Mouse (Mus musculus): ENCODE data around the gene Nrg3.
"Not testable (repeated sequence)": the region's sequence is repeated elsewhere in the genome, so short reads cannot be mapped to it uniquely, and the experiment has no call there.

The Nrg3 gene

GRCm38 (mm10) chr14:39191946-39192345, 280.9 kb downstream of the Nrg3 start:
- peak; percentile 23 to 36 for DNase-seq

GRCm38 (mm10) chr14:39173709-39174108, 299.2 kb downstream of the Nrg3 start:
- DNase-seq, result peak; percentile 70

GRCm38 (mm10) chr14:39160140-39160539, 312.7 kb downstream of the Nrg3 start:
- DNase-seq, result no peak

DNA sequence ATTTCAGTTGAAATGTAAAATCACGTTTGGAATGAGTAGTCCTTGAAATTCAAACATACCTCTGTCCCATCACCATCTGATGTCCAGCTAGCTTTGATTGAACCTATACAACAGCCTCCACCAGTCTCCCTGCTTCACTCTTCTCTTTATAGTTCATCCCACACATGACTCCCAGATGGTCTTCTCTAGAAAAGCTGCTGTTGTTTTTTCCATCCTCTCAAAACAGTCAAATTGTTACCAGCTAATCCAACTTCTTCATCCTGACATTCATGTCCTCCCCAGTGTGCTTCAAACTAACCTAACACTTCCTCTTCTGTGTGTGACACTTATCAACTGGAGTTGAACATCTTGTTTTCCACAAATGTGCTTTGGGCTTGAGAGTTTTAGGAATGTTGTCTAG, 317.4 kb downstream of the Nrg3 start:
- DNase-seq, result no peak

DNA sequence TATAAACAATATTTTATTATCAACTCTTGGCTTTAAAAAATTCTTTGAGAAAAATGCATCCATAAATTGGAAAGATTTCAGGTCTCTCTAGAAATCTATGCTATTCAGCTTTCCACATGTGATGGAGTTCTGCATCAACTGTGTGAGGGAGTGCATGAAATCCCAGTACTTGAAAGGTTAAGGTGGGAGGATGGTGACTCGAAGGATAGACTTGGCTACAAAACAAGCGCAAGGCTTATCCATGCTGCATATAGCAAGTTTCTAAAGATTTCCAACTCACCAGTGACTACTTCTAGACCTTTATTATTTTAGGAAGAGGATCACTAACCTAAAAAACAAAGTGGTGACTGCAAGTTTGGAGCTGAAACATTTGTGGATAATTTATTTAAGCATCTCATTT, 343.1 kb downstream of the Nrg3 start:
- DNase-seq, result no peak

- no peak for DNase-seq
Measured at GRCm38 (mm10) chr14:39117977-39118376, 354.9 kb downstream of the Nrg3 start.

DNA sequence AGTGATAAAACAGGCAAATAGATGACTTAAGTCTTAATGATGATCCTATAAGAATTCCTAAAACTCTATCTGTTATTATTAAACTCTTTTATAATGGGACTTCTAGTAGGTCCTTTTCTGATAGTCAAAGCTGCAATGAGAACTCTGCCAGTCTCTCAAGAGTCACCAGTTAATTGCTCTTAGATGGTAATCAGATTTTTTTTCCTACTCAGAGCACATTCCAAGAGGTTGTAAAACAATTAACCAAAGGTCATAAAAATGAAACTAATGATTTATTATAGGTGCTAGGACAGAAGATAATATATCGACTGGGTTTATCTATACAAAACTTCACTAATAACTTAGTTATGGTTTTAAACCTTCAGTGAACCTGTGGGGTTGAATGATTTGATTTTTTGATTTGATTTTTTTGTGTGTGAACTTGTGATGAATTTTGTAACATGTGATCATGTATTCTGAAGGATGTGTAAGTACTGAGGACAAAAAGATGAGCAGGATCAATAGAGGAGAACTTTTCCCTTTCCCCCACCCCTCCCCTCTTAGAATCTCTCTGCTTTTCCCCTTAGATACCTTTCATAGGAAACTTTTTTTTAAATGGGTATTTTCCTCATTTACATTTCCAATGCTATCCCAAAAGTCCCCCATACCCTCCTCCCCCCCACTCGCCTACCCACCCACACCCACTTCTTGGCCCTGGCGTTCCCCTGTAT, 356.2 kb downstream of the Nrg3 start:
- not testable (repeated sequence) for DNase-seq

GRCm38 (mm10) chr14:39109566-39109965, 363.3 kb downstream of the Nrg3 start:
- DNase-seq, result peak; percentile 37 to 54

- peak; percentile 10 to 21 for DNase-seq
Measured at GRCm38 (mm10) chr14:39106776-39107175, 366.1 kb downstream of the Nrg3 start.

GRCm38 (mm10) chr14:39095219-39095618, 377.7 kb downstream of the Nrg3 start:
- no peak for DNase-seq

- DNase-seq, result no peak
Measured at GRCm38 (mm10) chr14:39079461-39079860, 393.4 kb downstream of the Nrg3 start.

- no peak for DNase-seq
Measured at GRCm38 (mm10) chr14:39051542-39051941, 421.3 kb downstream of the Nrg3 start.

GRCm38 (mm10) chr14:39049021-39049420, 423.9 kb downstream of the Nrg3 start:
- no peak for DNase-seq

DNA sequence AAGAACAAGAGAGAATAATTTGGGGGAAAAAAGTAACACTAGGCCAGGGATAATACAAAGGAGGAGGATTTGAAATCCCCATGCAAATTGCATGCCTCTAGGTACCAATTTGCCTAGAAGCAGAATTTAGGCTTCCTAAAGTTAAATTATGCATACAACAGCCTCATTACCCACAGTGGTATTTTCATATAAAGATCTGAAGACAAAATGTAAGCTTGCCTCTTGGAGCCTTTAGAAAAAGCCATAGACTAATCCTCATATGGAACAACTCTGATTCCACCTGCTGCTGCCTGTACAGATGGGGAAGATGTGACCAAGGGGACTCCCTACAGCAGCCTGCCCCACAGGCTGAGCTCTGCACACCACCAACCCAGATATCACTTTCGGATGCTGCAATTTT, 428.6 kb downstream of the Nrg3 start:
- no peak for DNase-seq

GRCm38 (mm10) chr14:39043793-39044192, 429.1 kb downstream of the Nrg3 start:
- peak; percentile 25 to 28 for DNase-seq

DNA sequence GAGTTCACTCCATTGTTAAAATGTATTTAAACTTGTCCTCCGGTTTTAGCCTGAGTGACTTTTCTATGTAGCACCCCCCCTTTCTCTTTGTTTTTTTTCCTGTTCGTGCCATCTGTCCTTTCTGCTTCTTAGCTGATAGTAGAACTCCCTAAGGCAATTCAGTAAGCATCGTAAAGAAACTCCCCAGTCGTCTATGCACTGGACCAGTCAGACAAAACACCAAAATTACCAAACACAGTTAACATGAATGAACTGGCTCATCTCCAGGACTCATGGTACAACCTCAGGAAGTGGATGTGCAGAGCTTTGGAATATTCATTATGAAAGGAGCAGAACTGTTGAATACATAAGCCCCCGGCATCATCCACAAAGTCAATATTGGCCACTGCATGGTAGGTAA, 429.5 kb downstream of the Nrg3 start:
- no peak for DNase-seq

- peak; percentile 23 to 65 for DNase-seq
Measured at GRCm38 (mm10) chr14:39039046-39039445, 433.8 kb downstream of the Nrg3 start.

DNA sequence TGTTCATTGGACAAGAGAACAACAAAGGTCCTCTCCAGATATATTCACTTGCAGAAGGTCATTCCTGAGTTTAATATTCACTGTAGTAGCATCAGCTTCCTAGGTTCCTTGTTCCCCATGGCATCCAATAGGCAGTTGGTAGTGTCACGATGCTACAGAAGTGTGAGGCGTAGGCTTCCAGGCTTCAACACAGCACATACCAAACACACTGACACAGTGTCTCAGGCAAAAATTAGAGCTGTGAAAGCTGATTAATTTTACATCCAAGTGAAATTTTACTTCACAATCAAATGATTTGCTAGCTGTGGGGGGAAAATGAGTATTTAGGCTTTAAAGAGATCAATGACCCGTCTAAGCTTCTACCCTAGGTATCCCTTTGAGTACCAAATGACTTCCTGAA, 438.4 kb downstream of the Nrg3 start:
- DNase-seq, result no peak

- DNase-seq, result no peak
Measured at GRCm38 (mm10) chr14:39023065-39023464, 449.8 kb downstream of the Nrg3 start.

- no peak for DNase-seq
Measured at GRCm38 (mm10) chr14:39014126-39014525, 458.8 kb downstream of the Nrg3 start.

GRCm38 (mm10) chr14:38997843-38998242, 475.0 kb downstream of the Nrg3 start:
- no peak for DNase-seq

DNA sequence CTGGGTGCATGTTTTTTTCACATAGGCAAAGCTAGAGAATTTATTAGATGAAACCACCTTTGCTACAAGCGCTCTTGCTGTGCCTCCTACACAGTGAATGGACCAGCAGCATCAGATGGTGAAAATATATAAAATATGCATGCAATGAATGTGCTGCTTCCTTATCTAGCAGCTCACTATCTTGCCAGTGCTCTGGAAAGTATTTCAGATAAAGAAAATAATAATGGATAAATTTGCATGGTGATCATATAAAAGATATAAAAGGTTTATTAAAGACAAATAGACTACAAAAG, 480.4 kb downstream of the Nrg3 start:
- no peak for DNase-seq

GRCm38 (mm10) chr14:38991847-38992573, 480.9 kb downstream of the Nrg3 start:
- DNase-seq, result peak; percentile 35 to 69

DNA sequence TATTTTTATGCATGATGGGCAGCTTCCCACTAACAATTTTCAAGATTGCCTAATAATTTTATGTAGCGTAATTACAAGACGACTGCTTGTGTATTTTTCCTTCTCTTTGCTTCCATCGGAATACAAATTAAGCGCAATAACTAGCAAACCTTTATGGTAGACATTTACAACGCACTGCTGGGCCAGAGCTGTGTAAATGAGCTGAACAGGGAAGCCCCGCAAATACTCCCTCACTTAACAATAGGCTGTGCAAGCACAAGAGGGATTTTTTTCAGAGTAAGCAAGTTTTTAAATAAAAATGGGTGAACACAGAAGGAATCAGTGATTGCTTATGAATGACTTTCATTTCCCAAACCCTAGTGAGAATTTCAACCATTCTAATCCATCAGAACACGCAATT, 513.5 kb downstream of the Nrg3 start:
- no peak for DNase-seq

- DNase-seq, result no peak
Measured at GRCm38 (mm10) chr14:38937481-38937880, 535.4 kb downstream of the Nrg3 start.
